Mouse (Mus musculus) liver, postnatal 0 days (tissue): ENCODE data around the gene Elp4. TPM values are rescaled to one million over a fixed set of nuclear protein-coding genes. Genes with fewer than 3 reads are reported as not detected.

Experiments
- ATAC-seq: fragments of 200-750 bp; cut with Nextera tagmentation; 2 replicates; pipeline ENCODE4 v1.8.0; 2017; ENCODE audit warnings: mild to moderate bottlenecking, moderate library complexity
- DNase-seq: peaks from one replicate; pipeline ENCODE4 v3.0.0-alpha.2; 2016
- H3K27ac ChIP-seq: fragments of 300-500 bp; sonication (generic); 2 replicates; pipeline ENCODE4 v1.5.1; 2014; ENCODE audit warnings: antibody characterized with exemption, moderate library complexity, mild to moderate bottlenecking, low read depth
- H3K27me3 ChIP-seq: fragments of 300-500 bp; sonication (generic); 2 replicates; pipeline ENCODE4 v1.6.1; 2014; ENCODE audit warnings: low read length, control low read depth, mixed read lengths; ENCODE audit not compliant: insufficient read depth
- H3K36me3 ChIP-seq: fragments of 300-500 bp; sonication (generic); replicated peaks from 2 replicates; pipeline ENCODE4 v1.6.1; 2014; ENCODE audit warnings: mild to moderate bottlenecking, control low read depth, low read length, moderate library complexity, mixed read lengths; ENCODE audit not compliant: insufficient read depth
- H3K4me1 ChIP-seq: fragments of 300-500 bp; sonication (generic); 2 replicates; pipeline ENCODE4 v1.6.1; 2014; ENCODE audit warnings: antibody characterized with exemption, mild to moderate bottlenecking, control low read depth; ENCODE audit not compliant: insufficient read depth
- H3K4me2 ChIP-seq: fragments of 300-500 bp; sonication (generic); 2 replicates; pipeline ENCODE4 v1.6.1; 2014; ENCODE audit warnings: low read depth, mild to moderate bottlenecking, low read length, moderate library complexity, mixed read lengths
- H3K4me3 ChIP-seq: fragments of 300-500 bp; sonication (generic); 2 replicates; pipeline ENCODE4 v1.5.1; 2014; ENCODE audit warnings: low read depth, low read length
- H3K9ac ChIP-seq: fragments of 300-500 bp; sonication (generic); replicated peaks from 2 replicates; pipeline ENCODE4 v1.6.1; 2014; ENCODE audit warnings: mild to moderate bottlenecking, moderate library complexity
- H3K9me3 ChIP-seq: fragments of 300-500 bp; sonication (generic); 2 replicates; pipeline ENCODE4 v1.6.1; 2016; ENCODE audit warnings: mild to moderate bottlenecking, control low read depth, low read length, mixed read lengths
- CTCF ChIP-seq: sonication (generic); IDR thresholded peaks from 2 replicates; pipeline ENCODE4 v1.5.1; 2016; ENCODE audit warnings: antibody characterized with exemption, low read depth
- EP300 ChIP-seq: IDR thresholded peaks from 2 replicates; pipeline ENCODE4 v1.6.1; 2016; ENCODE audit warnings: antibody characterized with exemption, low read depth, mild to moderate bottlenecking
- WGBS: fragments of 180-500 bp; shearing (Covaris S2); extraction: QIAGEN DNeasy Blood & Tissue Kit; methylation state at CpG from one replicate; pipeline ENCODE4 v1.1.7; 2014; ENCODE audit not compliant: insufficient replicate concordance; 5-methylcytosine and 5-hydroxymethylcytosine counted together
- polyA plus RNA-seq: library from polyadenylated mRNA; unstranded; fragments of >200 nt; fragmentation: Nextera tagmentation; extraction: Ambion mirVana; gene quantifications from 2 replicates; pipeline ENCODE4 v1.2.1, GENCODE M21; 2015

Elp4 gene
- polyA plus RNA-seq, 1 experiment from 2014 or later = 9.7 TPM

DNA sequence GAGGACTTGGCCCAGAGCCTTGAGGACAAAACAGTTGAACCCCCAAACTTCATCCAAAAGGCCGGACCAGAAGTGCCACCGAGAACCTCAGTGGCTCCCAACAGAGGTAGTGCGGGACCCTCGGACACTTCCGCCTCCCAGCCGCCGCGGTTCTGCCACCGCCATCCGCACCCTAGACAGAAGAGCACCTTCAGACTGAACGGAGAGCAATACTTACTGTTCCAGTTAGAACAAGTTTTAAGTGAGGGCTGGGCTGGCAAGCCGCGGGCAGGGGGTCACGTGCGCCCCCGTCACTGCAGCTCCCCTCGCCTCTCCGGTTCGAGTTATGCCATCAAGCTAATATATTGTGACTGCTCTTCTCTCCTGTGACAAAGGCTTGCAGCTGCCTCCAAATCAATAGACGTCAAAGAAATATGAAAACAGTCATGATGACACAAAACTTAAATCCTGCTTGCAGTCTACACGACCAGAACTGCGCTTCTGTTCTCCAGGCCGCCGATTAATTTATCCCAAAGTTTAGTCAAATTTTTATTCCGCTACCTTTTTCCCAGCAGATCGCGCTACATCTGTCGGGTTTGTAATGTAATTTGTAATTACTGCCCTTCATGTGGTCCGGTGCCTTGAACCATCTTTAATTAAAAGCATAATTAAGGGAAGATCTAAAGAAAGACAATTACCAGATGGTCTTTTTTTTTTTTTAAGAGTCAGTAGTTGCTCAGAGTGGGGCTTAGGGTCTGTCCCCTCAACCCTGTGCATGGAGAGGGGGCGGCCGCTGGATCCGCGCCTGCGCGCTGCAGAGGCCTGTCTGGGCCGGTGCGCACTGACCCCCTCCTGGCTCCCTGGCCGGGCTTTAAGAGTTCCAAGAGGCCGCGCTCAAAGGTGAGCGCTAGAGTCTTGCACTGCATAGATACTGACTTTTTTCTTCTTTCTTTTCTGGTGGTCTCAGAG lies 244.2 kb downstream of the Elp4 start:
- Histone ChIP-seq H3K4me2 (no peak overlapping the region), H3K4me3 (no peak overlapping the region), H3K27me3 (peaks cover 87% of the 10 kb centered on the region), H3K27ac (no peak overlapping the region), H3K9me3 (no peaks in the 10 kb centered on the region), H3K36me3 (no peaks in the 10 kb centered on the region), H3K4me1 (no peaks in the 10 kb centered on the region), H3K9ac (no peak overlapping the region)
- TF ChIP-seq CTCF (no peak), EP300 (no peak)
- 3% methylated on average over 41 of the region's 41 CpGs for WGBS
- ATAC-seq (no peak), DNase-seq (no peak)

- 8% methylated on average over 9 of the region's 9 CpGs for WGBS
- H3K9ac ChIP-seq = no peak overlapping the region
- no peak overlapping the region for H3K4me3 ChIP-seq
- no peaks in the 10 kb centered on the region for H3K4me1 ChIP-seq
- no peak overlapping the region for H3K4me2 ChIP-seq
- no peak for DNase-seq
- no peaks in the 10 kb centered on the region for H3K36me3 ChIP-seq
- H3K27ac ChIP-seq = no peak overlapping the region
- H3K9me3 ChIP-seq = no peaks in the 10 kb centered on the region
- no peak for ATAC-seq
- H3K27me3 ChIP-seq = peaks cover 78% of the 10 kb centered on the region
- no peak for TF ChIP-seq CTCF
- no peak for TF ChIP-seq EP300
These were observed 245.0 kb downstream of the Elp4 start for GRCm38 (mm10) chr2:105659350-105659749.

GRCm38 (mm10) chr2:105656456-105656855 lies 247.9 kb downstream of the Elp4 start:
- peaks cover 50% of the 10 kb centered on the region for H3K27me3 ChIP-seq
- WGBS = 75% methylated on average over 8 of the region's 8 CpGs

More at GRCm38 (mm10) chr2:105656456-105656855, 247.9 kb downstream of the Elp4 start:
- TF ChIP-seq EP300 (no peak), CTCF (no peak)
- Histone ChIP-seq H3K9ac (no peak overlapping the region), H3K27ac (no peak overlapping the region), H3K4me2 (no peak overlapping the region), H3K36me3 (no peaks in the 10 kb centered on the region), H3K4me3 (no peak overlapping the region), H3K4me1 (no peaks in the 10 kb centered on the region), H3K9me3 (no peaks in the 10 kb centered on the region)
- DNase-seq (no peak), ATAC-seq (no peak)

Other genes with a start within 250 kb of the Elp4 start
- gene Pax6, start 235.7 kb downstream of the Elp4 start, polyA plus RNA-seq = not detected in 2 replicates
- gene Immp1l, start 74 bp upstream of the Elp4 start, polyA plus RNA-seq = 64.4 and 68.9 TPM in 2 replicates
- gene Dnajc24, start 99.0 kb upstream of the Elp4 start, polyA plus RNA-seq = 15.4 and 15.9 TPM in 2 replicates